Mouse (Mus musculus): ENCODE measurements around the gene Rere. TPM values are rescaled to one million over a fixed set of nuclear protein-coding genes. Genes with fewer than 3 reads are reported as not detected.

Rere gene
- total RNA-seq, 1 experiment: 21.7 TPM

DNA sequence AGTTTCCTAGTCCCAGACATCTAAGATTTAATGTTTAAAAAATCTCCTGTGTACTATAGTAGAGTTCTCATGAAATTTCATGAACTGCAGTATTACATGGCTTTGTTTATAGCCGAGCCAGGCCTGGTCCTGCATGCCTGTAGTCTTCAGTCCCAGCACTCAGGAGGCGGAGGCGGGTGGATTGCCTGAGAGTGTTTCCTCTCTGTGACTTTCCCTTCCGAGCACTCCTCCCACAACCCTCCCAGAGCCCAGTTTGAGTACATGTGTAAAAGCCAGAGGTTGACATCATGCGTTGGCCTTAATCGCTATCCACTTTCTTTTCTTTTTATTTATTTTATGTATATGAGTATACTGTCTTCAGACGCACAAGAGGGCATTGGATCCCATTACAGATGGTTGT, 250.4 kb downstream of the Rere start:
- H3K4me1 ChIP-seq (ENCODE audit: control insufficient read depth in 2 of 2, insufficient read depth in 2 of 2, low read length in 2 of 2, poor library complexity in 1 of 2): peaks cover 3 to 5% of the 10 kb centered on the region in 2 experiments; a peak in 2 of 4 replicates
- in situ Hi-C loops (cut with MboI; ENCODE audit: low sequenced_read_pairs in 2 of 2, unreplicated experiment in 2 of 2): no loop called here
- no peaks in the 10 kb centered on the region; the same call in 1 of the 2 replicates for H3K36me3 ChIP-seq (ENCODE audit: control insufficient read depth, insufficient read depth, low read length, poor library complexity, severe bottlenecking)
- DNase-seq (ENCODE audit: low read depth, low spot score): no peak
- H3K9me3 ChIP-seq (ENCODE audit: control insufficient read depth, insufficient read depth, low read depth, low read length): no peaks in the 10 kb centered on the region
- H3K9ac ChIP-seq (ENCODE audit: insufficient read depth, low read depth, low read length, poor library complexity, severe bottlenecking): no peak overlapping the region
- H3K27ac ChIP-seq (ENCODE audit: insufficient read depth, low read depth, low read length, poor library complexity, severe bottlenecking): no peak overlapping the region
- H3K4me3 ChIP-seq (ENCODE audit: insufficient read depth in 1 of 2, low read depth in 1 of 2, low read length in 2 of 2, poor library complexity in 1 of 2, severe bottlenecking in 1 of 2): no peak overlapping the region
- TF ChIP-seq MAFK (IDR thresholded peaks at IDR 0.05; ENCODE audit: insufficient read depth, low read depth, low read length) (no peak), ZC3H11A (IDR thresholded peaks at IDR 0.05; ENCODE audit: borderline replicate concordance, low read depth, low read length) (no peak), HCFC1 (IDR thresholded peaks at IDR 0.05; ENCODE audit: borderline replicate concordance, insufficient read depth, low read length) (no peak), ZNF384 (IDR thresholded peaks at IDR 0.05; ENCODE audit: low read depth, low read length) (no peak), CHD2 (IDR thresholded peaks at IDR 0.05; ENCODE audit: low read depth, low read length) (no peak)

DNA sequence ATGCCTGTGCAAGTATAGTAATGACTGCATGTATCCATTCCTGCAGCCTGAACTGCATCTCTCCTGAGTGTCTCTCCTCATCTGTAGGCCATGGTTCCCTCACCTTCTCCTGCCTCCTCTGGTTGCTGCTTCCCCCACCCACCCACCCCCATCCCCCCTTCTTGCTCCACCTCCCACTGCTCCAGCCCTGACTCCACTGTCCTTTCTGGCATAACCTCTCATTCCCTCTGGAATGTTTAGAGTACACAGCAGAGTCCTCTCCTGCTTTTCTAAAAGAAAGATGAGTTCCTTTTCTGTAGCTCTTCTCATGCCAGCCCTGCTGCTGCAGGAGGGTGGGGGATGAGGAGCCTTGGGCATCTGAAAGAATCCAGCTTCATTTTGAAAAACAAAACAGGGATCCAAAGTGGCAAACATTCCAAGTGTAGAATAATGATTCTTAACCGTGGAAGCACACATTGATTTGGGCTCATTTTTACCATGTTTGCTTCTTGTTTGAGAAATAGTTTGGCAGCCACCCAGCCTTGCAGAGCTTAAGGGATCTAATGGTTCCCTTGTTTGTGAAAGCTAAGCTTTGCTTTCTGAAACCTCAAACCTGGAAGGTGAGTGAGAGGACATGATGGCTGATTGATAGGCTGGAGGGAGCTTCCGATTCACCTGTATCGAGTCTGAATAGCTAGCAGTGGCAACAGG, 255.5 kb downstream of the Rere start:
- no peaks in the 10 kb centered on the region; the same call in 1 of the 2 replicates for H3K36me3 ChIP-seq (ENCODE audit: control insufficient read depth, insufficient read depth, low read length, poor library complexity, severe bottlenecking)

DNA sequence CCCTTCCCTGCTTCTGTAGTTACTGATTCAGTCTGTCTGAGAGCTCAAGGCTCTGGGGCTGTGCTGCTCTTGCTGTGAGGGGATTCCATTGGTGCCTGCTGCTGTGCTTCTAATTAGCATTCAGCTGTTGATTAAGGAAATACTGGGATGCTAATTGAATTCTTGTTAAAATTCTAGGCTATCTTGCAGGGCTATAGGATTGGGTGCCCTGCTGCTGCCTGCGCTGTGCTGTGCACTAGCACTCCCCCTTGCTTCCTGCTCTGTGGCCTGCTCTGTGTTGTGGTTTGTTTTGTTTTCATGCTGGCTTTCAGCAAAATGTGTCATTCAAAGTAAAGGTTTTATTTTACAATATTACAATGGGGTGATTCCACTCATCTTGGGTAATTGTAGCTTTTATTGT, 258.4 kb downstream of the Rere start:
- Histone ChIP-seq H3K4me1 (ENCODE audit: control insufficient read depth in 2 of 2, insufficient read depth in 2 of 2, low read length in 2 of 2, poor library complexity in 1 of 2) (peaks cover 4% of the 10 kb centered on the region in 2 experiments; a peak in 1 of 4 replicates), H3K36me3 (ENCODE audit: control insufficient read depth, insufficient read depth, low read length, poor library complexity, severe bottlenecking) (no peaks in the 10 kb centered on the region; the same call in 1 of the 2 replicates), H3K9me3 (ENCODE audit: control insufficient read depth, insufficient read depth, low read depth, low read length) (no peaks in the 10 kb centered on the region), H3K9ac (ENCODE audit: insufficient read depth, low read depth, low read length, poor library complexity, severe bottlenecking) (no peak overlapping the region), H3K4me3 (ENCODE audit: insufficient read depth in 1 of 2, low read depth in 1 of 2, low read length in 2 of 2, poor library complexity in 1 of 2, severe bottlenecking in 1 of 2) (no peak overlapping the region), H3K27ac (ENCODE audit: insufficient read depth, low read depth, low read length, poor library complexity, severe bottlenecking) (no peak overlapping the region)
- no peak for DNase-seq (ENCODE audit: low read depth, low spot score)
- in situ Hi-C loops (cut with MboI; ENCODE audit: low sequenced_read_pairs in 2 of 2, unreplicated experiment in 2 of 2): no loop called here
- TF ChIP-seq CHD2 (IDR thresholded peaks at IDR 0.05; ENCODE audit: low read depth, low read length): no peak
- no peak for TF ChIP-seq ZNF384 (IDR thresholded peaks at IDR 0.05; ENCODE audit: low read depth, low read length)
- TF ChIP-seq HCFC1 (IDR thresholded peaks at IDR 0.05; ENCODE audit: borderline replicate concordance, insufficient read depth, low read length): no peak
- no peak for TF ChIP-seq ZC3H11A (IDR thresholded peaks at IDR 0.05; ENCODE audit: borderline replicate concordance, low read depth, low read length)

More for the DNA sequence above, 255.5 kb downstream of the Rere start:
- no peaks in the 10 kb centered on the region for H3K9me3 ChIP-seq (ENCODE audit: control insufficient read depth, insufficient read depth, low read depth, low read length)
- no peak overlapping the region for H3K4me3 ChIP-seq (ENCODE audit: insufficient read depth in 1 of 2, low read depth in 1 of 2, low read length in 2 of 2, poor library complexity in 1 of 2, severe bottlenecking in 1 of 2)
- TF ChIP-seq MAFK (IDR thresholded peaks at IDR 0.05; ENCODE audit: insufficient read depth, low read depth, low read length) (no peak), CHD2 (IDR thresholded peaks at IDR 0.05; ENCODE audit: low read depth, low read length) (no peak), HCFC1 (IDR thresholded peaks at IDR 0.05; ENCODE audit: borderline replicate concordance, insufficient read depth, low read length) (no peak), ZNF384 (IDR thresholded peaks at IDR 0.05; ENCODE audit: low read depth, low read length) (no peak), ZC3H11A (IDR thresholded peaks at IDR 0.05; ENCODE audit: borderline replicate concordance, low read depth, low read length) (no peak)
- H3K9ac ChIP-seq (ENCODE audit: insufficient read depth, low read depth, low read length, poor library complexity, severe bottlenecking): no peak overlapping the region
- in situ Hi-C loops (cut with MboI; ENCODE audit: low sequenced_read_pairs in 2 of 2, unreplicated experiment in 2 of 2): no loop called here
- H3K27ac ChIP-seq (ENCODE audit: insufficient read depth, low read depth, low read length, poor library complexity, severe bottlenecking): no peak overlapping the region
- peaks cover 6% of the 10 kb centered on the region in 2 experiments; a peak in 2 of 4 replicates for H3K4me1 ChIP-seq (ENCODE audit: control insufficient read depth in 2 of 2, insufficient read depth in 2 of 2, low read length in 2 of 2, poor library complexity in 1 of 2)
- no peak for DNase-seq (ENCODE audit: low read depth, low spot score)

- Histone ChIP-seq H3K9me3 (ENCODE audit: control insufficient read depth, insufficient read depth, low read depth, low read length) (no peaks in the 10 kb centered on the region), H3K4me3 (ENCODE audit: insufficient read depth in 1 of 2, low read depth in 1 of 2, low read length in 2 of 2, poor library complexity in 1 of 2, severe bottlenecking in 1 of 2) (no peak overlapping the region), H3K27ac (ENCODE audit: insufficient read depth, low read depth, low read length, poor library complexity, severe bottlenecking) (no peak overlapping the region), H3K4me1 (ENCODE audit: control insufficient read depth in 2 of 2, insufficient read depth in 2 of 2, low read length in 2 of 2, poor library complexity in 1 of 2) (peaks cover 4% of the 10 kb centered on the region in 2 experiments; a peak in 1 of 4 replicates), H3K9ac (ENCODE audit: insufficient read depth, low read depth, low read length, poor library complexity, severe bottlenecking) (no peak overlapping the region), H3K36me3 (ENCODE audit: control insufficient read depth, insufficient read depth, low read length, poor library complexity, severe bottlenecking) (no peaks in the 10 kb centered on the region; the same call in 1 of the 2 replicates)
- DNase-seq (ENCODE audit: low read depth, low spot score): no peak
- in situ Hi-C loops (cut with MboI; ENCODE audit: low sequenced_read_pairs in 2 of 2, unreplicated experiment in 2 of 2): no loop called here
- TF ChIP-seq MAFK (IDR thresholded peaks at IDR 0.05; ENCODE audit: insufficient read depth, low read depth, low read length): no peak
- no peak for TF ChIP-seq ZNF384 (IDR thresholded peaks at IDR 0.05; ENCODE audit: low read depth, low read length)
- no peak for TF ChIP-seq HCFC1 (IDR thresholded peaks at IDR 0.05; ENCODE audit: borderline replicate concordance, insufficient read depth, low read length)
- TF ChIP-seq ZC3H11A (IDR thresholded peaks at IDR 0.05; ENCODE audit: borderline replicate concordance, low read depth, low read length): no peak
- TF ChIP-seq CHD2 (IDR thresholded peaks at IDR 0.05; ENCODE audit: low read depth, low read length): no peak
These were observed 259.1 kb downstream of the Rere start for GRCm38 (mm10) chr4:150540392-150541094.
